Mouse (Mus musculus) testis, adult 2 months (tissue): ENCODE measurements around the gene Usf3. TPM values are rescaled to one million over a fixed set of nuclear protein-coding genes. Genes with fewer than 3 reads are reported as not detected.
A peak's percentile ranks its signal among the peaks of the same experiment; 100 is the strongest.

Experiments used
- H3K27ac ChIP-seq: fragments of 200-500 bp; 2 replicates; pipeline ENCODE4 v1.5.1; 2012; ENCODE audit warnings: low read depth, low read length; ENCODE audit not compliant: control insufficient read depth, insufficient read depth
- H3K27me3 ChIP-seq: fragments of 200-500 bp; 2 replicates; pipeline ENCODE4 v1.6.1; 2012; ENCODE audit warnings: mild to moderate bottlenecking, low read length, moderate library complexity; ENCODE audit not compliant: control insufficient read depth, insufficient read depth
- H3K36me3 ChIP-seq: fragments of 200-500 bp; 2 replicates; pipeline ENCODE4 v1.6.1; 2012; ENCODE audit warnings: mild to moderate bottlenecking, low read length; ENCODE audit not compliant: control insufficient read depth, insufficient read depth
- H3K4me1 ChIP-seq: fragments of 200-500 bp; 2 replicates; pipeline ENCODE4 v1.6.1; 2012; ENCODE audit warnings: low read length; ENCODE audit not compliant: control insufficient read depth, insufficient read depth
- H3K4me3 ChIP-seq: fragments of 200-500 bp; 2 replicates; pipeline ENCODE4 v1.5.1; 2012; ENCODE audit warnings: low read depth, mild to moderate bottlenecking, low read length, moderate library complexity, mixed read lengths; ENCODE audit not compliant: control insufficient read depth
- CTCF ChIP-seq: fragments of 200-500 bp; IDR thresholded peaks from 2 replicates; pipeline ENCODE4 v1.5.1; 2012; ENCODE audit warnings: low read depth, mild to moderate bottlenecking, inconsistent platforms, low read length, moderate library complexity; ENCODE audit not compliant: control insufficient read depth, insufficient read depth, insufficient replicate concordance
- POLR2A ChIP-seq: fragments of 200-500 bp; IDR thresholded peaks from 2 replicates; pipeline ENCODE4 v1.6.1; 2012; ENCODE audit warnings: low read depth, mild to moderate bottlenecking, inconsistent platforms, low read length, moderate library complexity; ENCODE audit not compliant: control insufficient read depth
- polyA plus RNA-seq: library from polyadenylated mRNA; depleted of rRNA; stranded (reverse); fragments of >200 nt; gene quantifications from 2 replicates; pipeline ENCODE4 v1.2.3, GENCODE M21; 2012

Usf3 gene
- polyA plus RNA-seq, 1 experiment, result 3.9 TPM

GRCm38 (mm10) chr16:44136511-44137021 lies 36.5 kb upstream of the Usf3 start:
- TF ChIP-seq CTCF (no peak), POLR2A (no peak)
- Histone ChIP-seq H3K27me3 (no peaks in the 10 kb centered on the region), H3K36me3 (no peaks in the 10 kb centered on the region), H3K4me3 (no peak overlapping the region), H3K27ac (no peak overlapping the region), H3K4me1 (peaks cover 6% of the 10 kb centered on the region)

GRCm38 (mm10) chr16:44138377-44138978 lies 34.6 kb upstream of the Usf3 start:
- Histone ChIP-seq H3K36me3 (no peaks in the 10 kb centered on the region), H3K27me3 (no peaks in the 10 kb centered on the region), H3K27ac (peak overlapping the region; percentile 98), H3K4me3 (peak overlapping the region; percentile 100), H3K4me1 (peaks cover 7% of the 10 kb centered on the region)
- TF ChIP-seq CTCF (no peak), POLR2A (no peak; the same call in 1 of the 2 replicates)

GRCm38 (mm10) chr16:44138979-44139535 lies 34.0 kb upstream of the Usf3 start:
- H3K36me3 ChIP-seq, result no peaks in the 10 kb centered on the region
- peak overlapping the region; percentile 100 for H3K4me3 ChIP-seq
- H3K4me1 ChIP-seq, result peaks cover 7% of the 10 kb centered on the region
- no peak for TF ChIP-seq CTCF
- peak; percentile 59; the same call in 1 of the 2 replicates for TF ChIP-seq POLR2A
- H3K27ac ChIP-seq, result peak overlapping the region; percentile 98
- H3K27me3 ChIP-seq, result no peaks in the 10 kb centered on the region

- H3K27ac ChIP-seq, result peak within 1 kb of the TSS; percentile 98
- H3K4me1 ChIP-seq, result peaks cover 7% of the 10 kb centered on the region
- H3K27me3 ChIP-seq, result no peaks in the 10 kb centered on the region
- H3K36me3 ChIP-seq, result no peaks in the 10 kb centered on the region
- TF ChIP-seq POLR2A, result peak; percentile 83
- TF ChIP-seq CTCF, result no peak
- H3K4me3 ChIP-seq, result peak within 1 kb of the TSS; percentile 100
These were observed 33.4 kb upstream of the Usf3 start, which contains the start of the genes Atp6v1a and Naa50 for GRCm38 (mm10) chr16:44139536-44140185. Atp6v1a (minus strand) TSS chr16:44139705. Naa50 (plus strand) TSS chr16:44139830.

- peak overlapping the region; percentile 77 for H3K27ac ChIP-seq
- no peaks in the 10 kb centered on the region for H3K36me3 ChIP-seq
- H3K4me1 ChIP-seq, result peaks cover 7% of the 10 kb centered on the region
- no peak for TF ChIP-seq POLR2A
- H3K4me3 ChIP-seq, result peak overlapping the region; percentile 100
- H3K27me3 ChIP-seq, result no peaks in the 10 kb centered on the region
These were observed 32.8 kb upstream of the Usf3 start for GRCm38 (mm10) chr16:44140186-44140787.

GRCm38 (mm10) chr16:44141483-44141882 lies 31.6 kb upstream of the Usf3 start:
- peaks cover 7% of the 10 kb centered on the region for H3K4me1 ChIP-seq
- H3K27me3 ChIP-seq, result no peaks in the 10 kb centered on the region
- H3K27ac ChIP-seq, result no peak overlapping the region
- H3K4me3 ChIP-seq, result peak overlapping the region; percentile 25
- TF ChIP-seq CTCF, result no peak
- no peak for TF ChIP-seq POLR2A
- H3K36me3 ChIP-seq, result no peaks in the 10 kb centered on the region
